Mouse (Mus musculus) heart, embryonic 10.5 days (tissue): Measurements from ENCODE around the gene Cobl. TPM values are rescaled to one million over a fixed set of nuclear protein-coding genes. Genes with fewer than 3 reads are reported as not detected.
A peak's percentile ranks its signal among the peaks of the same experiment; 100 is the strongest.

ENCODE experiments used
- DNase-seq: peaks from one replicate; pipeline ENCODE4 v3.0.0-alpha.2; 2017; ENCODE audit warnings: low spot score
- H3K27ac ChIP-seq: fragments of 300-500 bp; sonication (generic); 2 replicates; pipeline ENCODE4 v1.5.1; 2016; ENCODE audit warnings: mild to moderate bottlenecking
- H3K27me3 ChIP-seq: fragments of 300-500 bp; sonication (generic); 2 replicates; pipeline ENCODE4 v1.6.1; 2016; ENCODE audit warnings: mild to moderate bottlenecking; ENCODE audit not compliant: poor library complexity, insufficient read depth, severe bottlenecking
- H3K36me3 ChIP-seq: fragments of 300-500 bp; sonication (generic); 2 replicates; pipeline ENCODE4 v1.6.1; 2016; ENCODE audit warnings: mild to moderate bottlenecking, moderate library complexity
- H3K4me1 ChIP-seq: fragments of 300-500 bp; sonication (generic); 2 replicates; pipeline ENCODE4 v1.6.1; 2016; ENCODE audit warnings: mild to moderate bottlenecking
- H3K4me3 ChIP-seq: fragments of 300-500 bp; sonication (generic); 2 replicates; pipeline ENCODE4 v1.5.1; 2016; ENCODE audit warnings: mild to moderate bottlenecking, moderate library complexity
- H3K9me3 ChIP-seq: fragments of 300-500 bp; sonication (generic); 2 replicates; pipeline ENCODE4 v1.6.1; 2016; ENCODE audit warnings: mild to moderate bottlenecking, moderate library complexity
- WGBS: fragments of 180-500 bp; shearing (Covaris S2); methylation state at CpG from one replicate; pipeline ENCODE4 v1.1.7; 2016; 5-methylcytosine and 5-hydroxymethylcytosine counted together
- polyA plus RNA-seq: library from polyadenylated mRNA; unstranded; fragments of >200 nt; fragmentation: Nextera tagmentation; extraction: Ambion mirVana; gene quantifications from 2 replicates; pipeline ENCODE4 v1.2.1, GENCODE M21; 2016

Gene Cobl
- polyA plus RNA-seq, result 19.8 and 25.3 TPM in 2 replicates

GRCm38 (mm10) chr11:12464181-12465162 is at the start of gene Cobl:
Gene Cobl (minus strand): TSS chr11:12464960.
- under 1% methylated on average over 83 of the region's 89 CpGs for WGBS
- Histone ChIP-seq H3K27me3 (peaks cover 41% of the 10 kb centered on the region), H3K27ac (peak within 1 kb of the TSS; percentile 83)

GRCm38 (mm10) chr11:12513796-12514195 is 49.0 kb upstream of the Cobl start:
- no peaks in the 10 kb centered on the region for H3K4me1 ChIP-seq
- H3K4me3 ChIP-seq, result no peak overlapping the region
- H3K36me3 ChIP-seq, result no peaks in the 10 kb centered on the region
- H3K27me3 ChIP-seq, result no peaks in the 10 kb centered on the region
- no peaks in the 10 kb centered on the region for H3K9me3 ChIP-seq
- WGBS, result 61% methylated on average over 5 of the region's 5 CpGs
- no peak overlapping the region for H3K27ac ChIP-seq
- no peak for DNase-seq

More at GRCm38 (mm10) chr11:12464181-12465162, at the start of gene Cobl:
- Histone ChIP-seq H3K36me3 (no peaks in the 10 kb centered on the region), H3K4me1 (peaks cover 9% of the 10 kb centered on the region; the same call in 1 of the 2 replicates), H3K9me3 (no peaks in the 10 kb centered on the region), H3K4me3 (peak within 1 kb of the TSS; percentile 82)
- DNase-seq, result no peak

GRCm38 (mm10) chr11:12506371-12506890 is 41.7 kb upstream of the Cobl start:
- WGBS, result 87% methylated on average over 6 of the region's 6 CpGs
- H3K27ac ChIP-seq, result no peak overlapping the region
- no peak for DNase-seq
- H3K4me3 ChIP-seq, result no peak overlapping the region
- H3K36me3 ChIP-seq, result no peaks in the 10 kb centered on the region
- no peaks in the 10 kb centered on the region for H3K27me3 ChIP-seq
- H3K9me3 ChIP-seq, result no peaks in the 10 kb centered on the region
- no peaks in the 10 kb centered on the region for H3K4me1 ChIP-seq

- no peaks in the 10 kb centered on the region for H3K27me3 ChIP-seq
- no peaks in the 10 kb centered on the region for H3K9me3 ChIP-seq
- no peak for DNase-seq
- no peak overlapping the region for H3K4me3 ChIP-seq
- H3K27ac ChIP-seq, result no peak overlapping the region
- no peaks in the 10 kb centered on the region for H3K4me1 ChIP-seq
- no peaks in the 10 kb centered on the region for H3K36me3 ChIP-seq
- 85% methylated on average over 4 of the region's 4 CpGs for WGBS
Observed at GRCm38 (mm10) chr11:12503756-12504155, 39.0 kb upstream of the Cobl start.

GRCm38 (mm10) chr11:12501721-12502120 is 37.0 kb upstream of the Cobl start:
- H3K4me1 ChIP-seq, result no peaks in the 10 kb centered on the region

GRCm38 (mm10) chr11:12493791-12494190 is 29.0 kb upstream of the Cobl start:
- Histone ChIP-seq H3K4me3 (no peak overlapping the region), H3K36me3 (no peaks in the 10 kb centered on the region), H3K27me3 (no peaks in the 10 kb centered on the region), H3K27ac (no peak overlapping the region), H3K9me3 (no peaks in the 10 kb centered on the region), H3K4me1 (no peaks in the 10 kb centered on the region; the same call in 1 of the 2 replicates)
- DNase-seq, result no peak

More at GRCm38 (mm10) chr11:12501721-12502120, 37.0 kb upstream of the Cobl start:
- Histone ChIP-seq H3K9me3 (no peaks in the 10 kb centered on the region), H3K36me3 (no peaks in the 10 kb centered on the region), H3K27me3 (no peaks in the 10 kb centered on the region), H3K4me3 (no peak overlapping the region), H3K27ac (no peak overlapping the region)
- WGBS, result 67% methylated on average over 3 of the region's 3 CpGs
- DNase-seq, result no peak

GRCm38 (mm10) chr11:12479856-12480403 is 15.2 kb upstream of the Cobl start:
- H3K36me3 ChIP-seq, result no peaks in the 10 kb centered on the region
- no peaks in the 10 kb centered on the region for H3K4me1 ChIP-seq
- no peak overlapping the region for H3K27ac ChIP-seq
- no peak for DNase-seq
- 83% methylated on average over 3 of the region's 3 CpGs for WGBS
- no peak overlapping the region for H3K4me3 ChIP-seq
- no peaks in the 10 kb centered on the region for H3K27me3 ChIP-seq
- no peaks in the 10 kb centered on the region for H3K9me3 ChIP-seq

- 80% methylated on average over 5 of the region's 5 CpGs for WGBS
- H3K9me3 ChIP-seq, result no peaks in the 10 kb centered on the region
- DNase-seq, result no peak
Observed at GRCm38 (mm10) chr11:12474299-12474935, 9.7 kb upstream of the Cobl start.

GRCm38 (mm10) chr11:12473625-12474298 is 9.0 kb upstream of the Cobl start:
- Histone ChIP-seq H3K36me3 (no peaks in the 10 kb centered on the region), H3K27me3 (no peaks in the 10 kb centered on the region), H3K4me1 (no peaks in the 10 kb centered on the region), H3K9me3 (no peaks in the 10 kb centered on the region), H3K4me3 (no peak overlapping the region), H3K27ac (no peak overlapping the region)
- no peak for DNase-seq
- whole genome bisulfite sequencing, result 71% methylated on average over 5 of the region's 5 CpGs

More at GRCm38 (mm10) chr11:12474299-12474935, 9.7 kb upstream of the Cobl start:
- no peaks in the 10 kb centered on the region for H3K27me3 ChIP-seq
- H3K4me1 ChIP-seq, result no peaks in the 10 kb centered on the region
- H3K27ac ChIP-seq, result no peak overlapping the region
- no peaks in the 10 kb centered on the region for H3K36me3 ChIP-seq
- no peak overlapping the region for H3K4me3 ChIP-seq

- H3K27me3 ChIP-seq, result peaks cover 23% of the 10 kb centered on the region
- no peak overlapping the region for H3K27ac ChIP-seq
- H3K4me3 ChIP-seq, result no peak overlapping the region
- 54% methylated on average over 1 of the region's 1 CpGs for WGBS
- no peaks in the 10 kb centered on the region for H3K9me3 ChIP-seq
- no peaks in the 10 kb centered on the region for H3K4me1 ChIP-seq
- no peaks in the 10 kb centered on the region for H3K36me3 ChIP-seq
- no peak for DNase-seq
Observed at GRCm38 (mm10) chr11:12469638-12470037, 4.9 kb upstream of the Cobl start.

- H3K9me3 ChIP-seq, result no peaks in the 10 kb centered on the region
- H3K27ac ChIP-seq, result no peak overlapping the region
- no peaks in the 10 kb centered on the region for H3K36me3 ChIP-seq
- H3K27me3 ChIP-seq, result peaks cover 32% of the 10 kb centered on the region
- H3K4me3 ChIP-seq, result no peak overlapping the region
- WGBS, result 77% methylated on average over 2 of the region's 2 CpGs
- no peak for DNase-seq
- H3K4me1 ChIP-seq, result peaks cover 8% of the 10 kb centered on the region; the same call in 1 of the 2 replicates
Observed at GRCm38 (mm10) chr11:12468661-12469060, 3.9 kb upstream of the Cobl start.

- no peaks in the 10 kb centered on the region for H3K36me3 ChIP-seq
- no peaks in the 10 kb centered on the region for H3K9me3 ChIP-seq
- H3K27me3 ChIP-seq, result peaks cover 36% of the 10 kb centered on the region
- H3K4me3 ChIP-seq, result no peak overlapping the region
- no peak overlapping the region for H3K27ac ChIP-seq
- no peak for DNase-seq
- peaks cover 9% of the 10 kb centered on the region; the same call in 1 of the 2 replicates for H3K4me1 ChIP-seq
- WGBS, result 83% methylated on average over 1 of the region's 1 CpGs
Observed at GRCm38 (mm10) chr11:12467836-12468235, 3.1 kb upstream of the Cobl start.
